Mouse (Mus musculus) ES-E14 (cell line): ENCODE measurements at regions not wholly inside any gene's neighbourhood (a gene's known extent, or its start where the extent isn't known, plus 50 kb on each side); places are given as distances from the start of the nearest gene placed in this dataset.

Experiments used
- CHD2 ChIP-seq: IDR thresholded peaks from 2 replicates; pipeline ENCODE4 v1.6.1; 2014; ENCODE audit warnings: mild to moderate bottlenecking, low read depth, low read length, inconsistent platforms
- MAFK ChIP-seq: IDR thresholded peaks from 2 replicates; pipeline ENCODE4 v1.6.1; 2014; ENCODE audit warnings: mild to moderate bottlenecking, low read depth, low read length, inconsistent platforms; ENCODE audit not compliant: insufficient read depth
- ZNF384 ChIP-seq: IDR thresholded peaks from 2 replicates; pipeline ENCODE4 v1.6.1; 2012; ENCODE audit warnings: low read depth, low read length, inconsistent platforms

- TF ChIP-seq MAFK (no peak), ZNF384 (no peak), CHD2 (no peak)
Observed at GRCm38 (mm10) chr10:46273846-46274245, 696.2 kb downstream of the Hace1 start.
